Mouse (Mus musculus) liver, postnatal 0 days (tissue): ENCODE results near the gene Trank1.

Experiments used
- CTCF ChIP-seq: sonication (generic); IDR thresholded peaks from 2 replicates; pipeline ENCODE4 v1.5.1; 2016; ENCODE audit warnings: antibody characterized with exemption, low read depth
- EP300 ChIP-seq: IDR thresholded peaks from 2 replicates; pipeline ENCODE4 v1.6.1; 2016; ENCODE audit warnings: antibody characterized with exemption, low read depth, mild to moderate bottlenecking

DNA sequence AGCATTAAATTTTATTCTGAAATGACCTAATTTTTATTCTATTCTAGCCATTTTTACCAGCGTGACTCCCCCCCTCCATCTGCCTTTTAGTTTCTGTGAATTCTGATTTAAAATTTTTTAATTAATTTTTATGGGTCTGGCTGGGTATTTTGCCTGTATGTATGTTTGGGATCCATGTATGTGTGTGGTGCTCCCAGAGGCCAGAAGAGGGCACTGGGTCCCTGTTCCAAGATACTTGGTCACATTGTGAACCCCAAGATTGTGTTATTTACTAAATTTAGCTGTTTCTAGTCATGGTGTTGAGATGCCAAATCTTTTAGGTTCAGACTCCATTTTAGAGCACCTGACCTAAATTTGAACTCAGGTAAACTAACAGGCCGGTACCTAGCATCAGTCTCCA lies 25.1 kb upstream of the Trank1 start:
- TF ChIP-seq EP300 (no peak), CTCF (0 out of 2 replicates have a peak, but pooled peaks have one; percentile 7)
